Mouse (Mus musculus): ENCODE data around the gene Cog1.
"Not testable (repeated sequence)": the region's sequence is repeated elsewhere in the genome, so short reads cannot be mapped to it uniquely, and the experiment has no call there.

Cog1 gene

GRCm38 (mm10) chr11:113631862-113632261, 17.1 kb upstream of the Cog1 start:
- no peak for DNase-seq (ENCODE audit: low read depth, low spot score)

GRCm38 (mm10) chr11:113632303-113632702, 16.7 kb upstream of the Cog1 start:
- DNase-seq (ENCODE audit: low read depth, low spot score): no peak

GRCm38 (mm10) chr11:113633398-113633797, 15.6 kb upstream of the Cog1 start:
- no peak for DNase-seq (ENCODE audit: low read depth, low spot score)

GRCm38 (mm10) chr11:113634699-113635121, 14.3 kb upstream of the Cog1 start:
- no peak for DNase-seq (ENCODE audit: low read depth, low spot score)

GRCm38 (mm10) chr11:113638680-113639079, 10.3 kb upstream of the Cog1 start:
- DNase-seq (ENCODE audit: low read depth, low spot score): no peak

- no peak for DNase-seq (ENCODE audit: low read depth, low spot score)
Observed at GRCm38 (mm10) chr11:113645181-113645580, 3.8 kb upstream of the Cog1 start.

GRCm38 (mm10) chr11:113648152-113648551, 817 bp upstream of the Cog1 start:
- peak; percentile 48 for DNase-seq (ENCODE audit: low read depth, low spot score)

- DNase-seq (ENCODE audit: low read depth, low spot score): peak; percentile 44
Observed at GRCm38 (mm10) chr11:113649353-113650210, 613 bp downstream of the Cog1 start, which contains the start of gene Slc39a11. Gene Slc39a11, minus strand, starts transcription at chr11:113650079.

GRCm38 (mm10) chr11:113651206-113651906, 2.4 kb downstream of the Cog1 start:
- no peak for DNase-seq (ENCODE audit: low read depth, low spot score)

GRCm38 (mm10) chr11:113651907-113652273, 2.9 kb downstream of the Cog1 start:
- no peak for DNase-seq (ENCODE audit: low read depth, low spot score)

- DNase-seq (ENCODE audit: low read depth, low spot score): no peak
Observed at GRCm38 (mm10) chr11:113652516-113652915, 3.5 kb downstream of the Cog1 start.

GRCm38 (mm10) chr11:113654105-113654504, 5.1 kb downstream of the Cog1 start:
- no peak for DNase-seq (ENCODE audit: low read depth, low spot score)

- peak; percentile 61 for DNase-seq (ENCODE audit: low read depth, low spot score)
Observed at GRCm38 (mm10) chr11:113654561-113655270, 5.7 kb downstream of the Cog1 start.

- no peak for DNase-seq (ENCODE audit: low read depth, low spot score)
Observed at GRCm38 (mm10) chr11:113656511-113656932, 7.6 kb downstream of the Cog1 start.

GRCm38 (mm10) chr11:113657221-113657620, 8.3 kb downstream of the Cog1 start:
- DNase-seq (ENCODE audit: low read depth, low spot score): no peak

- no peak for DNase-seq (ENCODE audit: low read depth, low spot score)
Observed at GRCm38 (mm10) chr11:113658319-113658718, 9.3 kb downstream of the Cog1 start.

GRCm38 (mm10) chr11:113658763-113659162, 9.8 kb downstream of the Cog1 start:
- no peak for DNase-seq (ENCODE audit: low read depth, low spot score)

- not testable (repeated sequence) for DNase-seq (ENCODE audit: low read depth, low spot score)
Observed at GRCm38 (mm10) chr11:113660213-113660612, 11.2 kb downstream of the Cog1 start.

- DNase-seq (ENCODE audit: low read depth, low spot score): no peak
Observed at GRCm38 (mm10) chr11:113660940-113661339, 12.0 kb downstream of the Cog1 start.

- no peak for DNase-seq (ENCODE audit: low read depth, low spot score)
Observed at GRCm38 (mm10) chr11:113661835-113662351, 12.9 kb downstream of the Cog1 start.

GRCm38 (mm10) chr11:113664279-113664678, 15.3 kb downstream of the Cog1 start:
- DNase-seq (ENCODE audit: low read depth, low spot score): no peak

GRCm38 (mm10) chr11:113666205-113666604, 17.2 kb downstream of the Cog1 start:
- DNase-seq (ENCODE audit: low read depth, low spot score): no peak

Data from telencephalon, adult 2 months (tissue).